ENCODE assay signal across 8 mouse cellular contexts in the genomic region with DNA sequence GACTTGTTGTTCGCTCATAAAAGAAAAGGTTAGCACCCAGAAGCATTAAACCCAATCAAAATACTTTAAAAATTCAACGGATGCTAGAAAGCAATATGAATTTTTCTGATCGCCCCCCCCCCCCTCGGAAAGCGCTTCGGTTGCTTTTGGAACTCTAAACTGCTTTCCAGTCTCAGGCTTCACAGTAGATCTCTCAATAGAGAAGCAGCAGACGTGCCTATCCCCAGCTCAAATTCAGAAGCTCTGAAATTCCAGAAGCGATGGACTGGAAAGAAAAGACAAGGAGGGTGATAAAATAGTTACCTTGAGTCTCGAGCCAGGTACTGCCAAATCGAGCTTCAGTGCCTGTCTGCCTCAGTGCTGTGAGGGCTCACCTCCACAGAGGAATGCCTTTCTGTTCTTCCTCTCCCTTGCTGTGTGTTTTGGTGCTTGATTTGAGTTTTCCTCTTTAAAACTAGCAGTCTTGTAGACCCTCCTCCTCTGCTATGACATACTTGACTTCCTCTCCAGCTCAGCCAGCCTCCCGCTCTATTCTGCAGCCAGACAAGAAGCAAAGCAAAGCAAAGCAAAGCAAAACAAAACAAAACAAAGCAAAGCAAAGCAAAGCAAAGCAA. TPM values are rescaled to one million over a fixed set of nuclear protein-coding genes. Genes with fewer than 3 reads are reported as not detected.
DNase-seq lines count a peak whose midpoint lies in the region; ATAC-seq and TF ChIP-seq lines count a peak whose summit lies in the region.

A gene (minus strand): TSS at position 610 of the 614 bp plus-strand sequence.

- DNase-seq in CD4-positive, CD25-positive, alpha-beta regulatory T cell, adult 2 months (ENCODE audit: low read depth, low spot score) = peak; percentile 38
- DNase-seq in adrenal gland, adult 2 months = peak; percentile 34
- no peak for DNase-seq in forebrain, postnatal 0 days
- DNase-seq in liver, embryonic 11.5 days (ENCODE audit: low spot score) = no peak
- DNase-seq in midbrain, postnatal 0 days (ENCODE audit: low spot score) = peak; percentile 6
- DNase-seq in right cerebral cortex, postnatal 25 days = no peak
- no peak for DNase-seq in left cerebral cortex, adult 9 months (ENCODE audit: low spot score in 2 of 2)

- H3K9me3 ChIP-seq in forebrain, postnatal 0 days (ENCODE audit: low read length) = no peaks in the 10 kb centered on the region
- H3K9me3 ChIP-seq in hindbrain, embryonic 13.5 days = no peaks in the 10 kb centered on the region
- no peaks in the 10 kb centered on the region for H3K9me3 ChIP-seq in liver, embryonic 11.5 days (ENCODE audit: control insufficient read depth, low read length)
- no peaks in the 10 kb centered on the region for H3K9me3 ChIP-seq in midbrain, postnatal 0 days (ENCODE audit: low read length)

- H3K27me3 ChIP-seq in forebrain, postnatal 0 days (ENCODE audit: insufficient read depth, low read length) = no peaks in the 10 kb centered on the region
- 0 out of 2 replicates have a peak, but pooled peaks cover 3% of the 10 kb centered on the region for H3K27me3 ChIP-seq in hindbrain, embryonic 13.5 days
- no peaks in the 10 kb centered on the region for H3K27me3 ChIP-seq in liver, embryonic 11.5 days (replicated peaks; ENCODE audit: control insufficient read depth, insufficient read depth, low read length)
- H3K27me3 ChIP-seq in midbrain, postnatal 0 days (ENCODE audit: insufficient read depth, low read length) = no peaks in the 10 kb centered on the region

- peak within 1 kb of the TSS; percentile 26 for H3K4me3 ChIP-seq in forebrain, postnatal 0 days (ENCODE audit: low read depth, low read length)
- peak within 1 kb of the TSS; percentile 20 for H3K4me3 ChIP-seq in hindbrain, embryonic 13.5 days
- peak within 1 kb of the TSS; percentile 26 for H3K4me3 ChIP-seq in liver, embryonic 11.5 days (ENCODE audit: low read depth, low read length)
- H3K4me3 ChIP-seq in midbrain, postnatal 0 days (ENCODE audit: low read depth, low read length) = peak within 1 kb of the TSS; percentile 21

- TF ChIP-seq CTCF in forebrain, postnatal 0 days (IDR thresholded peaks at IDR 0.05; ENCODE audit: low read depth) = no peak
- no peak for TF ChIP-seq CTCF in midbrain, postnatal 0 days (IDR thresholded peaks at IDR 0.05)

- H3K36me3 ChIP-seq in forebrain, postnatal 0 days (ENCODE audit: insufficient read depth) = no peaks in the 10 kb centered on the region
- H3K36me3 ChIP-seq in hindbrain, embryonic 13.5 days = no peaks in the 10 kb centered on the region
- H3K36me3 ChIP-seq in liver, embryonic 11.5 days (ENCODE audit: control insufficient read depth, insufficient read depth, low read length) = no peaks in the 10 kb centered on the region
- H3K36me3 ChIP-seq in midbrain, postnatal 0 days (ENCODE audit: insufficient read depth, low read length) = no peaks in the 10 kb centered on the region

- H3K4me1 ChIP-seq in forebrain, postnatal 0 days (ENCODE audit: insufficient read depth) = no peaks in the 10 kb centered on the region
- no peaks in the 10 kb centered on the region for H3K4me1 ChIP-seq in hindbrain, embryonic 13.5 days (replicated peaks)
- no peaks in the 10 kb centered on the region for H3K4me1 ChIP-seq in liver, embryonic 11.5 days (replicated peaks; ENCODE audit: control insufficient read depth, insufficient read depth, low read length)
- H3K4me1 ChIP-seq in midbrain, postnatal 0 days (ENCODE audit: insufficient read depth, low read length) = no peaks in the 10 kb centered on the region

- no peak; the same call in 1 of the 2 replicates for ATAC-seq in forebrain, postnatal 0 days
- no peak for ATAC-seq in hindbrain, embryonic 13.5 days (ENCODE audit: low FRiP score)
- no peak for ATAC-seq in liver, embryonic 11.5 days (replicated peaks; ENCODE audit: low FRiP score)
- ATAC-seq in midbrain, postnatal 0 days (ENCODE audit: low FRiP score) = no peak

- no peak within 1 kb of the TSS for H3K9ac ChIP-seq in forebrain, postnatal 0 days
- H3K9ac ChIP-seq in hindbrain, embryonic 13.5 days = no peak within 1 kb of the TSS; the same call in 1 of the 2 replicates
- no peak within 1 kb of the TSS for H3K9ac ChIP-seq in liver, embryonic 11.5 days (ENCODE audit: low read depth, low read length)
- H3K9ac ChIP-seq in midbrain, postnatal 0 days (replicated peaks; ENCODE audit: low read length, poor library complexity, severe bottlenecking) = peak within 1 kb of the TSS; percentile 29; the same call in 1 of the 2 replicates

- H3K27ac ChIP-seq in forebrain, postnatal 0 days (ENCODE audit: low read depth, low read length) = no peak within 1 kb of the TSS
- H3K27ac ChIP-seq in hindbrain, embryonic 13.5 days = no peak within 1 kb of the TSS
- H3K27ac ChIP-seq in liver, embryonic 11.5 days (ENCODE audit: low read depth, low read length) = no peak within 1 kb of the TSS
- H3K27ac ChIP-seq in midbrain, postnatal 0 days (ENCODE audit: low read depth, low read length) = no peak within 1 kb of the TSS

- 24% methylated on average over 11 of the region's 11 CpGs for WGBS in forebrain, postnatal 0 days
- 25% methylated on average over 11 of the region's 11 CpGs for WGBS in hindbrain, embryonic 13.5 days
- WGBS in liver, embryonic 11.5 days = 30% methylated on average over 11 of the region's 11 CpGs
- 19% methylated on average over 11 of the region's 11 CpGs for WGBS in midbrain, postnatal 0 days

- peak within 1 kb of the TSS; percentile 39 for H3K4me2 ChIP-seq in forebrain, postnatal 0 days (ENCODE audit: low read depth)
- peak within 1 kb of the TSS; percentile 37 for H3K4me2 ChIP-seq in hindbrain, embryonic 13.5 days
- H3K4me2 ChIP-seq in liver, embryonic 11.5 days = peak within 1 kb of the TSS; percentile 43
- H3K4me2 ChIP-seq in midbrain, postnatal 0 days (ENCODE audit: low read depth, low read length, poor library complexity, severe bottlenecking) = peak within 1 kb of the TSS; percentile 43

RNA-seq across cellular contexts. Expression of the gene that starts here (rescaled TPM):
- 10 to 100 TPM in 1 of 2 experiments, 1 to 10 TPM in 1; 5.0 to 11.0 TPM for total RNA-seq in adrenal gland, adult 2 months (2021)
- polyA plus RNA-seq in adrenal gland, adult 2 months (2012; rRNA removed) = 0.71 and 0.89 TPM in 2 replicates
- total RNA-seq in forebrain, postnatal 0 days (2014; rRNA removed) = 3.7 and 5.0 TPM in 2 replicates
- 1.5 and 2.7 TPM in 2 replicates for polyA plus RNA-seq in forebrain, postnatal 0 days (2015; fragmentation: Nextera tagmentation; extraction: Ambion mirVana)
- polyA plus RNA-seq in hindbrain, embryonic 13.5 days (2015; fragmentation: Nextera tagmentation; extraction: Ambion mirVana) = 3.3 and 3.6 TPM in 2 replicates
- polyA plus RNA-seq in liver, embryonic 11.5 days (2014; fragmentation: Nextera tagmentation; extraction: Ambion mirVana) = 1.0 and 1.2 TPM in 2 replicates
- total RNA-seq in midbrain, postnatal 0 days (2014; rRNA removed) = 5.8 and 6.3 TPM in 2 replicates
- polyA plus RNA-seq in midbrain, postnatal 0 days (2015; fragmentation: Nextera tagmentation; extraction: Ambion mirVana) = 2.7 and 3.6 TPM in 2 replicates

Comparison
In these comparisons a context has a peak if more than half of its experiments do, and no peak if none do; other contexts are left out.
1. DNase-seq: peak in CD4-positive, CD25-positive, alpha-beta regulatory T cell, adult 2 months (single experiment), adrenal gland, adult 2 months (single experiment) and midbrain, postnatal 0 days (single experiment); none in forebrain, postnatal 0 days (single experiment), liver, embryonic 11.5 days (single experiment), right cerebral cortex, postnatal 25 days (single experiment) and left cerebral cortex, adult 9 months (0 of 2).
2. Peak in every context shown above with its lines, with median percentiles within 50 percentile points of each other: H3K4me2 ChIP-seq and H3K4me3 ChIP-seq.